Mouse (Mus musculus) spleen, adult 10 weeks (tissue): Measurements from ENCODE around the gene Nlrp4e. TPM values are rescaled to one million over a fixed set of nuclear protein-coding genes. Genes with fewer than 3 reads are reported as not detected.

ENCODE experiments used
- polyA plus RNA-seq: library from polyadenylated mRNA; stranded (reverse); fragments of 350-450 nt; fragmentation: Illumina TruSeq; extraction: RNeasy Lipid Tissue Mini Kit (QIAGEN cat#74804); gene quantifications from one replicate; pipeline ENCODE4 v1.2.3, GENCODE M21; 2015; ENCODE audit warnings: low replicate concordance; ENCODE audit not compliant: insufficient read depth

Nlrp4e gene
- not detected for polyA plus RNA-seq

GRCm38 (mm10) chr7:23300892-23301291 lies at the start of gene Nlrp4e:
Gene Nlrp4e, plus strand, starts transcription at chr7:23301192.

GRCm38 (mm10) chr7:23251582-23251981 lies 49.4 kb upstream of the Nlrp4e start, which contains the start of gene Vmn1r166:
Gene Vmn1r166, minus strand, starts transcription at chr7:23251682.

GRCm38 (mm10) chr7:23278800-23279199 lies 22.2 kb upstream of the Nlrp4e start, which contains the start of gene Gm6902:
Gene Gm6902, minus strand, starts transcription at chr7:23278900.

GRCm38 (mm10) chr7:23385589-23385988 lies 84.6 kb downstream of the Nlrp4e start, which contains the start of gene Nlrp5:
Gene Nlrp5, plus strand, starts transcription at chr7:23385889.

Other genes with a start within 250 kb of the Nlrp4e start
- gene Vmn1r163, start 245.7 kb upstream of the Nlrp4e start, polyA plus RNA-seq: not detected
- gene Gm8720, start 233.7 kb upstream of the Nlrp4e start, polyA plus RNA-seq: not detected
- not detected for gene Gm10662, start 156.7 kb upstream of the Nlrp4e start, polyA plus RNA-seq
- gene Vmn1r165, start 83.9 kb upstream of the Nlrp4e start, polyA plus RNA-seq: not detected
- gene Vmn1r166, start 49.5 kb upstream of the Nlrp4e start, polyA plus RNA-seq: not detected
- gene Gm6902, start 22.3 kb upstream of the Nlrp4e start, polyA plus RNA-seq: not detected
- gene Nlrp5, start 84.7 kb downstream of the Nlrp4e start, polyA plus RNA-seq: not detected
- gene Vmn1r167, start 206.0 kb downstream of the Nlrp4e start, polyA plus RNA-seq: not detected
- not detected for gene Vmn1r168, start 238.5 kb downstream of the Nlrp4e start, polyA plus RNA-seq